Mouse (Mus musculus) retina, embryonic 14.5 days (tissue): ENCODE measurements around the gene 1110017D15Rik.
A peak's percentile ranks its signal among the peaks of the same experiment; 100 is the strongest.
"Not testable (repeated sequence)": the region's sequence is repeated elsewhere in the genome, so short reads cannot be mapped to it uniquely, and the experiment has no call there.

Experiments
- DNase-seq: peaks from one replicate; pipeline ENCODE4 v3.0.0-alpha.2; 2015; ENCODE audit warnings: low spot score

1110017D15Rik gene

DNA sequence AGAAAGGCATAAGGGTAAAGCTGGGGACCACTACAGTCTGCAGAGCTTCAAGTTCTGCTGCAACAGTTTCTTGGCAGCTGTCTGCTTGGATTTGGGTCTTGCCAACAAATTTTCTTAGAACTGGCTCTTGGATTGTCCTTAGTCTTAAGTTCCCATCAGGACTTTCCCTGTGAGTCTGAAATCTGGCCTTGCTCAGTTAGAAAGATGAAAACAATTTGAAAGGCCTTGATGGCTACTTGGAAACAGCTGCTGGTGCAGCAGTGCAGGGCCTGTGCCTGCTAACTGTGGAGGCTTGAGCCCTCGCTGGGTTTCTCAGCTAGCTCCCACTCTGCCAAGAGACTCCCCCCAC, 37.7 kb downstream of the 1110017D15Rik start:
- no peak for DNase-seq

DNA sequence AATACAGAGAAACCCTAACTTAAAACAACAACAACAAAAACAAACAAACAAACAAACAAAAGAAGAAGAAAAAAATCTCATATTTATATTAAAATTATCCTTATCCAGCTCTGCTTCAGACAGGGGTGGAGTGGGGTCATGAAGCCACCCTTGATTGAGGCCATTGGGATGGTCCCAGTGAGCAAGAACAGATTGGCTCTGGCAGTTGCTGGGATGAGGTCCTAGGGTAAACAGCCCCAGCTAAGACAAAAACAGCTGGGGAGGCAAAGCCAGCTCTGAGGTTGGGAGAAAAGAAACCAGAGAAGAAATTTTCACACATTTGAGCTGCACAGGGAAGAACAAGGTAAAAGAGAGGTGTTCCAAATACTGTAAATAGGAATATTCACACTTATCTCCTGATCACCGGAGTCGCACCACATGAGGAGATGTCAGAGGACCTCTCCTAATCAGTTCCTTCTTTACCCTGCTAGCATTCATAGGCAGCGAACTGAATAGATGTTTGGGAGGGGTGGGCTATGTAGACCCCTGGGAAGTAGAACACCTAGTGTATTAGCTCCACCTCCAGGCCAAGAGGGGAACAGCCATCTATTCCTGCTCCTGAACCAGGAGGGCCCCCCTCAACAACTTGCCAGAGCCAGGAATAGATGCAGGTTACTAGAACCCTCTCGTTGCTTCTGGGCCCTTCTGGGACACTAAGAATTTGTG, 38.2 kb downstream of the 1110017D15Rik start:
- DNase-seq, result no peak

GRCm38 (mm10) chr4:41477648-41478160, 39.4 kb downstream of the 1110017D15Rik start:
- no peak for DNase-seq

DNA sequence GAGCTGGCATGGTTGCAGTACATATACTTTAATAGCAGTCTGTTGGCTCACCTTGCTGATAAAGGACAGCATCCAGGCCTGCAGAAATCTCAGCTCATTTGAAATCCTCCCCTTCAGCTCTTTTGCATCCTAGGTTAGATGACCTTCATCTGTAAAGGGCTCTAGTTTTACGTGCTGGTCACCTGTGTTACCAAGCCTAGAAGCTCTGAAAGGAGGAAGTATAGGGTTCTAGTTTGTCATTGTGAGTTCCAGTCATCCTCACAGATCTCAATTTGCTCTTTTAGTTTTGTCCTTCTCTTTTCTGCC, 45.8 kb downstream of the 1110017D15Rik start:
- no peak for DNase-seq

- DNase-seq, result no peak
Observed at GRCm38 (mm10) chr4:41470684-41471383, 46.3 kb downstream of the 1110017D15Rik start.

DNA sequence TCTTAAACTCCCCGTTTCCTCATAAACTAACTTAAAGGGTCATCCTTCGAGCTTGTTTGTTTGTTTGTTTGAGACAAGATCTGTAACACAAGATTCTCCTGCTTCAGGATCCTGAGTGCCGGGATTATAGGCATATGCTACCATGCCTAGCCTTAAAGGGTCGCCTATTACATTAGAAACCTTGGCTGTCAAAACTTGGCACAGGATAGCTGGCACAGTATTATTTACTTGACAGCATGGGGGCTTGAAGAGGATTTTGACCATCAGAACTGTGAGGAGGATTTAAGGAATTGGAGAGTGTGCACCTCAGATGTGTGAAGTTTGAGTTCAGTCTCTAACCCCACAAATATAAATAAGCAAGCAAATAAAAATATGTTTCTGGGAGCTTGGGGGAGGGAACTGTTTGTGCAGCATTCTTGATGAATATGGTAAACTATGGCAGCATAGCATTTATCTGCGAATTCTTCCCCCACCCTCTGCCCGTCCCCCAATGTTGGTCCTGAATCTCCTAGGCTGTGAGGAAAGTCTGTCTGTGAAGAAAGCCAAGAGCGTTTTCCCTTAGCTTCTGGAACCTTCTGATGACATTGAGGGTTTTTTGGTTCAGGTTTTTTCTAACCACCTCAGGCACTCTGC, 47.0 kb downstream of the 1110017D15Rik start:
- no peak for DNase-seq

DNA sequence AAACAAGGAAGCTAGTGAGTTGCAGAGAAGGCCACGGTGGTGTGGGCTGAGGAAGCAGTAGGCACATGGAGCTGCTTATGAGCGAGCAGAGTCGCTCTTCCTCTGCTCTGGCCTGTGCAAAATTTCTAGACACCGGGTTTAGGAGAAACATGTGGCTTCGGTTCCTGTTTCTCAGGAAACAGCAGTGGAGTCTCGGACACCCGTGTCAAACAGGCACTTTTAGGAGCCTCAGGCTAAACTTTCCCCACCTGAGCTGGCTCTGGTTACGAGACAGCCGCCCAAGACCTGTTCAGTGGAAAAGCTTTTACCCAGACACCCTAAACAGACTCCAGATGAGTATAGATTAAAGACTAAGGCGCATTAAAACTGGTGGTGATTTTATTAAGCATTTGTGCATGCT, 47.9 kb downstream of the 1110017D15Rik start:
- no peak for DNase-seq

GRCm38 (mm10) chr4:41468396-41469080, 48.6 kb downstream of the 1110017D15Rik start:
- peak; percentile 84 for DNase-seq

DNA sequence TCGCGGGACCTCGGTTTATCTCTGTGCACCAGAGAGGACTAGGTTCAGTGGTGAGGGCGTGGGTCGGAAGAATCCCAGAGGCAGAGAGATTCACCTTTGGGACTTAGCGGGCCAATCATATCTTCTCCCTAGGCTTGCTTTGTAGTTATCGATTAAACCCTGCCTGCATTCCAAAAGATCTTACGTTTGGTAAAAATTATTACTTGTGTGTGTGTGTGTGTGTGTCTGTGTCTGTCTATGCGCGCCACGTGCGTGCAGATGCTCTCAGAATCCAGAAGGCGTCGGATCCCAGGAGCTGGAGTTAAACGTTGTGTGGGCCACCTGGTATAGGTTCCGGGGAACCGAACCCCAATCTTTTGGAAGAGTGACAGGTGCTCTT, 51.9 kb downstream of the 1110017D15Rik start:
- DNase-seq, result no peak

DNA sequence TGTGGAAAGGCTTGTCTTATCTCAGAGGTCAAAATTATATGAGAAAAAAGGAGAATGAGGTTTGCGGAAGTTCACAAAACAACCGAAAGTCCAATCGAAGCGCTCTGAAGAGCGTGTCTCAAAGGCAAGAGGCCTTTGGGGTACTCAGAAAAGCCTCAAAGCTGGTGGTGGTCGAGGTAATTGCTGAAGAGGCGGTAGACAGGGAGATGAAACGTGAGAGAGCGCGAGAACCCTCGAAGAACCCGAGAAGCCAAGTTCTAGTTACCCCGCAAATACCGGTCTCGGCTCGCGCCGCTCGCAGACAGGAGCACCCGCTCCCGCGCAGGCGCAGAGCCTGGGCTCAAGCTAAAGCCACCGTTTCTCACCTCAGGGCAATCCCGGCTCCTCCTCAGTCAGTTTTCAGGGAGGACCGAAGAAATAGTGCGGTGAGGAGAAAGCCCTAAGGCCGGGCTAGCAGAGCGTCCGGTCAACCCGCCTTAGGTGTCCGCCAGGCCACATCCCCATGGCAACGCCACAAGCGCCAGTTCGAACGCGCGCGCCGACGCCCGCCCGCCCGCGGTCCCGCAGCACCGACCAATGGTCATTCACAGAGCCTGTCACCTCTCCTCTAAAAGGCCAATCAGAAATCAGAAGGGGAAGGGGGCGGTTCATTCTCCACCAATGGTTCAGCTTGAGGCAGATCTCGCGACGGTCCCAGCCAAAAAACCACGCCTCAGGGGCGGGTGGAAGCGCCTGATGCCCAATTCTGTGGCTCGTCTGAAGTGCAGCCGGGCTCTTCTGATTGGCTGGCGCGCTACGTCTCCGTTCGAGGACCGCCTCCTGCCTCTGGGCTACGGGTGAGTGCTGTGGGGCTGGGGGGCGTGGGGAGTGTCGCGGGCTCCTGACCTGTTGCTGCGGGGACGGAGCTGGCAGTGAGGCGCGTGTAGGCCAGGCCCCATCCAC, 52.5 kb downstream of the 1110017D15Rik start, which contains the start of the genes Kif24 and Nudt2:
Kif24 (minus strand) TSS at position 543 of the 942 bp plus-strand sequence.
Nudt2 (plus strand) TSS at position 807 of the 942 bp plus-strand sequence.
- peak; percentile 100 for DNase-seq

- not testable (repeated sequence) for DNase-seq
Observed at GRCm38 (mm10) chr4:41463051-41463738, 53.9 kb downstream of the 1110017D15Rik start.

- no peak for DNase-seq
Observed at GRCm38 (mm10) chr4:41460690-41461089, 56.4 kb downstream of the 1110017D15Rik start.
